Mouse (Mus musculus): Measurements from ENCODE around the gene Chst11.

GRCm38 (mm10) chr10:83208436-83208835 lies 223.1 kb downstream of the Chst11 start:
- no peak for TF ChIP-seq CTCF (IDR thresholded peaks at IDR 0.05 in 2 of 3, conservative IDR thresholded peaks at IDR 0.05 in 1 of 3; ENCODE audit: control insufficient read depth in 1 of 3, insufficient read depth in 1 of 3, low read depth in 2 of 3, low read length in 3 of 3, poor library complexity in 1 of 3, severe bottlenecking in 1 of 3)
- no peak for TF ChIP-seq USF1 (IDR thresholded peaks at IDR 0.05; ENCODE audit: low read depth, low read length)
